Mouse (Mus musculus): ENCODE results near the gene Prpf40b. TPM values are rescaled to one million over a fixed set of nuclear protein-coding genes. Genes with fewer than 3 reads are reported as not detected.

The Prpf40b gene
- total and polyA plus RNA-seq, 3 experiments: 24.7 to 46.4 TPM; not detected in 1

GRCm38 (mm10) chr15:99314891-99315290, 20.0 kb downstream of the Prpf40b start:
- H3K27ac ChIP-seq (ENCODE audit: control insufficient read depth, low read depth, low read length): no peak overlapping the region
- no peaks in the 10 kb centered on the region for H3K27me3 ChIP-seq (ENCODE audit: control insufficient read depth in 1 of 2, insufficient read depth in 2 of 2, low read length in 2 of 2)
- no peaks in the 10 kb centered on the region for H3K4me1 ChIP-seq (ENCODE audit: control insufficient read depth in 1 of 2, insufficient read depth in 2 of 2, low read length in 2 of 2)
- DNase-seq (ENCODE audit: low read depth, low spot score): no peak
- no peak overlapping the region for H3K9ac ChIP-seq (ENCODE audit: control insufficient read depth, low read depth, low read length, poor library complexity, severe bottlenecking)
- no peaks in the 10 kb centered on the region for H3K9me3 ChIP-seq (replicated peaks; ENCODE audit: insufficient read depth, low read length)
- no peaks in the 10 kb centered on the region; a peak in 1 of 4 replicates for H3K36me3 ChIP-seq (ENCODE audit: control insufficient read depth in 1 of 2, insufficient read depth in 2 of 2, low read length in 2 of 2)
- H3K79me2 ChIP-seq (ENCODE audit: control insufficient read depth, insufficient read depth, low read length, poor library complexity): no peaks in the 10 kb centered on the region
- TF ChIP-seq KAT2A (conservative IDR thresholded peaks at IDR 0.05; ENCODE audit: low read depth, low read length): no peak
- no peak for TF ChIP-seq BHLHE40 (IDR thresholded peaks at IDR 0.05; ENCODE audit: borderline replicate concordance, low read depth, low read length)
- no peak for TF ChIP-seq MYB (IDR thresholded peaks at IDR 0.05; ENCODE audit: low read depth, low read length)
- no peak for TF ChIP-seq CTCF (IDR thresholded peaks at IDR 0.05 in 2 of 3, conservative IDR thresholded peaks at IDR 0.05 in 1 of 3; ENCODE audit: control insufficient read depth in 1 of 3, insufficient read depth in 1 of 3, low read depth in 2 of 3, low read length in 3 of 3, poor library complexity in 1 of 3, severe bottlenecking in 1 of 3)
- TF ChIP-seq MAFK (IDR thresholded peaks at IDR 0.05; ENCODE audit: borderline replicate concordance, low read depth, low read length): no peak
- no peak for TF ChIP-seq TBP (IDR thresholded peaks at IDR 0.05; ENCODE audit: low read depth, low read length)
- no peak for TF ChIP-seq ETS1 (IDR thresholded peaks at IDR 0.05; ENCODE audit: low read depth, low read length)
- no peak for TF ChIP-seq POLR2AphosphoS2 (IDR thresholded peaks at IDR 0.05; ENCODE audit: low read length)
- TF ChIP-seq UBTF (IDR thresholded peaks at IDR 0.05; ENCODE audit: borderline replicate concordance, insufficient read depth, low read depth, low read length): no peak
- TF ChIP-seq POLR2A (IDR thresholded peaks at IDR 0.05; ENCODE audit: control insufficient read depth in 1 of 2, insufficient read depth in 1 of 2, low read depth in 1 of 2, low read length in 2 of 2, poor library complexity in 1 of 2): no peak
- TF ChIP-seq ZC3H11A (IDR thresholded peaks at IDR 0.05; ENCODE audit: low read depth, low read length): no peak
- TF ChIP-seq ELF1 (IDR thresholded peaks at IDR 0.05; ENCODE audit: low read depth, low read length): no peak
- no peak for TF ChIP-seq JUND (IDR thresholded peaks at IDR 0.05; ENCODE audit: low read depth, low read length)
- H3K4me3 ChIP-seq (ENCODE audit: control insufficient read depth in 1 of 2, insufficient read depth in 1 of 2, low read depth in 2 of 2, low read length in 2 of 2): no peak overlapping the region

GRCm38 (mm10) chr15:99316314-99317266, 21.7 kb downstream of the Prpf40b start:
- Histone ChIP-seq H3K27me3 (ENCODE audit: control insufficient read depth in 1 of 2, insufficient read depth in 2 of 2, low read length in 2 of 2) (no peaks in the 10 kb centered on the region), H3K4me1 (ENCODE audit: control insufficient read depth in 1 of 2, insufficient read depth in 2 of 2, low read length in 2 of 2) (no peaks in the 10 kb centered on the region), H3K27ac (ENCODE audit: control insufficient read depth, low read depth, low read length) (no peak overlapping the region), H3K9ac (ENCODE audit: control insufficient read depth, low read depth, low read length, poor library complexity, severe bottlenecking) (no peak overlapping the region), H3K36me3 (ENCODE audit: control insufficient read depth in 1 of 2, insufficient read depth in 2 of 2, low read length in 2 of 2) (no peaks in the 10 kb centered on the region; a peak in 1 of 4 replicates), H3K4me3 (ENCODE audit: control insufficient read depth in 1 of 2, insufficient read depth in 1 of 2, low read depth in 2 of 2, low read length in 2 of 2) (no peak overlapping the region), H3K9me3 (replicated peaks; ENCODE audit: insufficient read depth, low read length) (no peaks in the 10 kb centered on the region), H3K79me2 (ENCODE audit: control insufficient read depth, insufficient read depth, low read length, poor library complexity) (no peaks in the 10 kb centered on the region)
- DNase-seq (ENCODE audit: low read depth, low spot score): peak; percentile 82
- TF ChIP-seq ZC3H11A (IDR thresholded peaks at IDR 0.05; ENCODE audit: low read depth, low read length): peak; percentile 63
- peak; percentile 76 for TF ChIP-seq SMC3 (IDR thresholded peaks at IDR 0.05; ENCODE audit: low read depth, low read length)
- TF ChIP-seq HCFC1 (IDR thresholded peaks at IDR 0.05; ENCODE audit: low read depth, low read length): no peak
- no peak for TF ChIP-seq ETS1 (IDR thresholded peaks at IDR 0.05; ENCODE audit: low read depth, low read length)
- peak; percentile 77 for TF ChIP-seq RAD21 (IDR thresholded peaks at IDR 0.05; ENCODE audit: low read depth, low read length)
- 0 out of 2 replicates have a peak, but pooled peaks have one; percentile 30 for TF ChIP-seq TBP (IDR thresholded peaks at IDR 0.05; ENCODE audit: low read depth, low read length)
- TF ChIP-seq CTCF (IDR thresholded peaks at IDR 0.05 in 2 of 3, conservative IDR thresholded peaks at IDR 0.05 in 1 of 3; ENCODE audit: control insufficient read depth in 1 of 3, insufficient read depth in 1 of 3, low read depth in 2 of 3, low read length in 3 of 3, poor library complexity in 1 of 3, severe bottlenecking in 1 of 3): peak; percentile 89 to 91 (median 90)
